Mouse (Mus musculus): ENCODE results near the gene Gal3st1.
"Not testable (repeated sequence)": the region's sequence is repeated elsewhere in the genome, so short reads cannot be mapped to it uniquely, and the experiment has no call there.

Gene Gal3st1

GRCm38 (mm10) chr11:3983291-3983862 lies at the start of gene Gal3st1:
Gene Gal3st1 (plus strand): TSS chr11:3983636.
- DNase-seq (ENCODE audit: low spot score in 2 of 2): no peak

- peak in 1 of 2 experiments; percentile 10 for DNase-seq (ENCODE audit: low spot score in 2 of 2)
These were observed 49.6 kb upstream of the Gal3st1 start for GRCm38 (mm10) chr11:3933756-3934285.

DNA sequence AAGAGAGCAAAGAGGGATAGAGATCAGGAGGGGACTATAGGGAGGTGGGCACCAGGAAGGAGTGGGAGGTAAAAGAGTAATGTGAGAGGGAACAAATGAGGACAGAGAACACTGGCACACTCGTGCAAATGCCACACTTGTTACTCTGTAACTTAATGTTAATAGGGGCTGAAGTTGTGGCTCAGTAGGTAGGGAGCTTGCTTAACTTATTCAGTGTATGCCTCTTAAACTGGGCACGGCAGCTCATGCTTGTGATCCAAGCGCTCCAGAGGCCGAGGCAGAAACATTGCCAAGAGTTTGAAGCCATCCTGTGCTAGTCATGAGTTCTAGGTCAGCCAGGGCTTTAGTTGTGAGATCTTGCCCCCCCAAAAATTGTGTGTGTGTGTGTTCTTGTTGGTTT lies 48.3 kb upstream of the Gal3st1 start:
- peak in 1 of 2 experiments; percentile 7 for DNase-seq (ENCODE audit: low spot score in 2 of 2)

DNA sequence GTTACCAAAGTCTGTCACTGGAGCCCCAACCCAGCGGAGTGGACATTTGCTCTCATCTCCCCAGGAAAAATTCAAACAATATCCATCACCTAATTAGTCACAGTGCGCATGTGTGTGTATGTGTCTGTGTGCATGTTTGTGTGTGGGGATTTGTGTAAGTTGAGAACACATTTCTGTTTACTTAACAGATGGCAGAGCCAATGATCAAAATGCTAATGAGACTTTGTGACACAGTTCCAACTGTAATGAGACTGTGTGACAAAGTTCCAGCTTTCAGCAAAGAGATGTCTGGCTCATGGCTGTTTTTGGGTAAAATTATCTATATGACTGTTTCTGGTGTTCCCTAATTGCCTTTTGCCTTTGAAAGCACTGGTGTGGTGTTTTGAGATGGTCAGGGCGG lies 47.1 kb upstream of the Gal3st1 start:
- DNase-seq (ENCODE audit: low spot score in 2 of 2): no peak

GRCm38 (mm10) chr11:3937321-3937874 lies 46.0 kb upstream of the Gal3st1 start:
- peak in 1 of 2 experiments; percentile 7 for DNase-seq (ENCODE audit: low spot score in 2 of 2)

GRCm38 (mm10) chr11:3941371-3941770 lies 42.1 kb upstream of the Gal3st1 start:
- peak in 1 of 2 experiments; percentile 7 for DNase-seq (ENCODE audit: low spot score in 2 of 2)

GRCm38 (mm10) chr11:3946386-3946785 lies 37.0 kb upstream of the Gal3st1 start:
- DNase-seq (ENCODE audit: low spot score in 2 of 2): peak in 1 of 2 experiments; percentile 4

- DNase-seq (ENCODE audit: low spot score in 2 of 2): not testable (repeated sequence)
These were observed 28.6 kb upstream of the Gal3st1 start for GRCm38 (mm10) chr11:3954876-3955275.

GRCm38 (mm10) chr11:3955371-3955770 lies 28.1 kb upstream of the Gal3st1 start:
- DNase-seq (ENCODE audit: low spot score in 2 of 2): not testable (repeated sequence)

GRCm38 (mm10) chr11:3960901-3961300 lies 22.5 kb upstream of the Gal3st1 start:
- DNase-seq (ENCODE audit: low spot score in 2 of 2): no peak

- DNase-seq (ENCODE audit: low spot score in 2 of 2): peak in 1 of 2 experiments; percentile 4
These were observed 21.7 kb upstream of the Gal3st1 start for GRCm38 (mm10) chr11:3961761-3962160.

- peak; percentile 14 to 56 for DNase-seq (ENCODE audit: low spot score in 2 of 2)
These were observed 20.3 kb upstream of the Gal3st1 start for GRCm38 (mm10) chr11:3963155-3963554.

DNA sequence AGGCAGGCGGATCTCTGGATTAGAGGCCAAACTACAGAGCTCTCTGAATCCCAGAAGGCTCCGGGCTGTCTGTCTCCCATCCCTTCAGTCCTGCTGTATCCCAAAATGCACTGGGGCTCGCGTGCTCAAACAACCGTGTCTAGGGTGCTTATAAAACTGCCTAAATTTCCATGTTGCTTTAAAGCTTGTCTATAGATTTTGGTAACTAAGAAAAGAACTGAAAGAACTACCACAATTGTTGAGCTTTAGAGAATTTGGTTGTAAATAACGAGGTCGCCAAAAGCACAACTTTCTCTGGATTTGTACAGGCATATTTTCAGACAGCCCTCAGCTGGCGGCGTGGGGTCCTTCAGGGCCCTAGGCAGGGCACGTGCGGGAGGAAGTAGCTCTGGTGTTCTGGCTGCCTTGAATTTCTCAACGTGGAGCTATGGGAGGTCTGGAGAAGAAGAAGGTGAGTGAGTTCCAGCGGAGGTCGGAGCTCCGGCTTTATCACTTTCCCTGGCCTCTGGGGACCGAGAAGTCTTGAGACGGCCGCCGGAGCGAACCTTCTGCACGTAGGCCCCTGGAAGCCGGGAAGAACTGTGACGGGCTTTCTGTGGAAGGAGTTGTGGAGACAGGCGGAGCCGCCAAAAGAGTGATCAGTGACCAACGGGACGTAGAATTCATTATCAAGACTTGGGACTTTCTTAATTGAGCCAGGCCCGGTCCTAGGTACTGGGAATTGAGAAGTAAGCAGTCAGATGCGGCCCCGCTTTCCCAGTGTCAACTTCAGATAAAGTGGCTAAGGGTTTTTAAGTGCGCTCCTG lies 19.6 kb upstream of the Gal3st1 start, which contains the start of gene Pes1:
Gene Pes1, plus strand, starts transcription at position 366 of the 806 bp plus-strand sequence.
- DNase-seq (ENCODE audit: low spot score in 2 of 2): peak; percentile 71 to 72

DNA sequence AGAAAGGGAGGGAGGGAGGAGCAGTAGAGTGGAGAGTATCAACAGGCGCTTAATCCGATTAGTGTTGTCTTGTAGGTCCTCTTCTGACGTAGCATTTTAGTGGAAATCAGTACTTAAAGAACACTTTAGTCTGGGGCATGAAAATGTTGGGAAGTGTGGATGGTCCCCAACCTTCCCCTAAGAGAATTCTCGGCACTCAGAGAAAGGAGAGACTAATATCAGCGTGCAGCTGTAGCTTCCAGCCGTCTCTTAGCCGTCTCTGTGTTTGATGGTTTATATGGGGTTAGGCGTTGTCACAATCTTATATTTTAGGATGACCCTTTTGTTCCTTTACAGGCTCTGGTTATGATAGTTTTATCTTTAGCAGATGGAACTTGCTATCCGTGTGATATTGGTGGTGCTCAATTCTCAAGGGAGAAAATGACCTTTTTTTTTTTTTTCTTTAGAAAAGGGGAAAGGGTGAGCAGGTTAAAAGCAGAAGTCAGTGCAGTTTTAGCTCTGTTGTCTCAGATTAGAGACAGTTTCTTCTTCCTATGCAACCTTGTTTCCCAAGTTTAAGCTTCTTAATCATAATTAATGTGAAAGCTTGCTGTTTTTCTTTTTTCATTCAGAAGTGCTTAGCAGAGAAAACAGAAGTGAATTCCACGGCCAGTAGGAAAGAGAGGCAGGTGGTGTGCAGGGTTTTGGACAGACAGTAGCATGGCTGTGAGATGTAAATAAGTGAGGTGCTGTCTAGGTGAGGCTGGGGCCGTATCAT lies 18.8 kb upstream of the Gal3st1 start:
- DNase-seq (ENCODE audit: low spot score in 2 of 2): no peak

GRCm38 (mm10) chr11:3969837-3970236 lies 13.6 kb upstream of the Gal3st1 start:
- peak in 1 of 2 experiments; percentile 14 for DNase-seq (ENCODE audit: low spot score in 2 of 2)

GRCm38 (mm10) chr11:3970361-3970760 lies 13.1 kb upstream of the Gal3st1 start:
- peak in 1 of 2 experiments; percentile 6 for DNase-seq (ENCODE audit: low spot score in 2 of 2)

- peak in 1 of 2 experiments; percentile 47 for DNase-seq (ENCODE audit: low spot score in 2 of 2)
These were observed 10.4 kb upstream of the Gal3st1 start for GRCm38 (mm10) chr11:3973081-3973480.

DNA sequence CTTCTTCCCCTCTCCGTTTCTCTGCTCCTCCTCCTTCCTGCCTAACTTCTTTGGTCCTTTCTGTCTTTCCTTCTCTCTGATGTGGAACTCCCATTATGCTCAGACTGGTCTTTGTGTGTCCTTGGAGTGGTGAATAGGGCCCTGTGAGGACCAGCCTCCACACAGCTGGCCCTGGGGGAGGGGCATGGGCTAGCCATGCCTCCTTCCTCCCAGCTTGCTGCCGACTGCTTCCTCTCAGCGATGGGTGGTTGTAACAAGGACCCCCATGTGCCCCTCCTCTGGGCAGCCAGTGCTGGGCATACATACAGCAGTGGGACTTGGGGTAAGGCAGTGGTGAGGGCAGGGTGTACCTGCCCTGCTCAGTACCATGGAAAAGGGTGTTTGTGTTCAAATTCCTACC lies 9.1 kb upstream of the Gal3st1 start:
- no peak for DNase-seq (ENCODE audit: low spot score in 2 of 2)

DNA sequence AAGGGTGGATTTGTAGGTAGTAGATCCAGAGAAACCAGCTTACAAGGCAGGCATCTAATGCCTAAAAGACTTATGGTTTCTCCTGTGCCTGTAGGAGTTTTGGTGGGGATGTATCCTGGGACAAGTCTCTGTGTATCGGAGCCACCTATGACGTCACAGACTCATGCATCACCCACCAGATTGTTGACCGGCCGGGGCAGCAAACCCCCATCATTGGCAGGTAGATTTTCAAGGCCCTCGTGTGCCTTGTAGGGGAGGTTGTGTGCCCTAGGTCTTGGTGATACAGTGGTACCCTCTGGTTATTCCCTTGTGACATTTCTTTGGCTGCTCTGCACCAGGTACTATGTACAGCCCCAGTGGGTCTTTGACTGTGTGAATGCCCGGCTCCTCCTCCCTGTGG lies 6.8 kb upstream of the Gal3st1 start, which contains the start of gene 4930556J24Rik:
Gene 4930556J24Rik, minus strand, starts transcription at position 101 of the 400 bp plus-strand sequence.
- DNase-seq (ENCODE audit: low spot score in 2 of 2): no peak

DNA sequence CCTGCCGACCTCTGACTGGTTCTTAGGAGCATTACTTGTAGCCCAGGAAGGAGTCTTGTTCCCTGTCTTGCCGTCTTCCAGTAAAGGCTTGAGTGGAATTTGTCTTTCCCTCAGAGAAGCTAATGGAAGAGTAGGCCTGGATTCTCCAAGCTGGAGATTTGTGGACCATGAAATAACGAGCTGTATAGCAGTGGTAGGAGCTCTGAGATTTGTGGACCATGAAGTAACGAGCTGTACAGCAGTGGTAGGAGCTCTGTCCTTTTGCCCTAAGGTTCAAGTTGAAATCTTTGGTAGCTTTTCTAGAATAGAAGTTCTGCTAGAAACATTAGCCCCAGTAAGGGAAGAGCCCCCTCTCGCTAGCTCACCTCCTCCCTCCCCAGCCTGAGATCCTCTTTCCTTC lies 5.0 kb upstream of the Gal3st1 start:
- DNase-seq (ENCODE audit: low spot score in 2 of 2): no peak

DNA sequence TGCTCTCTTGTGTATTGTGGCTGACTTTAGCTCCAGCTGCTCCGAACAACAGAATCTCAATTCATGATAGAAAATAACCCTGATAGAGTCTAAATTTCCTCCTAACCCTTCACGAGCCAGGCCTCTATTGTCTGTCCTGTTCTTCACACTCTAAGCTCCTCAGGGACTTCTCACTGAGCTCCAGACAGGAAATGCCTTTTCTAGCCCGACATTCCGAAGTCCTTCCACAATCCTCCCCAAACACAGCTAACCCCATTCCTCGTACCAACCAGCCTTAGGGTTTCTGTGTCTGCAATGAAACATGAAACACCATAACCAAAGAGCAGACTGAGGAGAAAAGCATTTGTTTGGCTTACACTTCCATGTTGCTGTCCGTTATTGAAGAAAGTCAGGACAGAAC lies 1.9 kb upstream of the Gal3st1 start:
- no peak for DNase-seq (ENCODE audit: low spot score in 2 of 2)
